Mouse (Mus musculus): ENCODE results near the gene Barhl2.

Gene Barhl2

DNA sequence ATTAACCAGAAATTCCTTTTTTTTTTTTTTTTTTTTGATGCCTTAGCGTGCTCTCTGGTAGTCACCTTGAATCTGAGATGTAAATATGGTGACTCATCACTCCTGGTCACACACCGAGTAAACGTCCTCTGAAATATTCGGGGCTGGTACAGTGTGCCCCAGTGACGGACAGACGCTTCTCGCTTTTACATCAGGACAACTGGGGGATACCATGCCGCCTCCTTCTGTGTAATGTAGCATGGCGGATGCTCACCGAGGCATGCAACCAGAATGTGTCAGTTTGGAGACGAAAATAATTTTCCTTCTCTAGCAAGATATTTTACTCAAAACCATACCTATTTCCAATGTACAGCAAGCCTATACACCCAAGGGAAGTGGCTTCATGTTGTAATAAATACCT, 37.6 kb downstream of the Barhl2 start:
- in situ Hi-C loops (cut with MboI, MseI) = no loop called here

- in situ Hi-C loops (cut with MboI, MseI) = no loop called here
These were observed 40.8 kb downstream of the Barhl2 start for GRCm38 (mm10) chr5:106417210-106417609.

DNA sequence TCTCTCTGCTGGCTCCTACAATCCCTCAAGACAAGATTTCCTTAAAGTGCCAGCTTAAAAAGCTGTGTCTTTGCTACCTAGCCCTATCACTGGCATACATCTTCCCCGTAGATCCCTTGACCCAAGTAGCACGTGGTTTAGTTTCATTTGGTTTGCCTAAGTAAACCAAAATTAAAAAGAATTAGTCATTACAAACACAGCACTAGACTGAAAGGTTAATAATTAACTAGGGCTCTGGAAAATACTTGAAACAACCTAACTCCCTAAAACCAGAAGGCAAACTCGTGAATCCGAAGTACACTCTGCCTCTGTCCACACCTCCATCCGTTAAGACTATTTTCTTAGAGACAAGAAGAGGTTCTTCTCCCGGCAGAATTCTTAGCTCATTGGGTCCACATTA, 41.4 kb downstream of the Barhl2 start:
- in situ Hi-C loops (cut with MboI, MseI) = no loop called here

GRCm38 (mm10) chr5:106415734-106416133, 42.2 kb downstream of the Barhl2 start:
- in situ Hi-C loops (cut with MboI, MseI) = no loop called here

DNA sequence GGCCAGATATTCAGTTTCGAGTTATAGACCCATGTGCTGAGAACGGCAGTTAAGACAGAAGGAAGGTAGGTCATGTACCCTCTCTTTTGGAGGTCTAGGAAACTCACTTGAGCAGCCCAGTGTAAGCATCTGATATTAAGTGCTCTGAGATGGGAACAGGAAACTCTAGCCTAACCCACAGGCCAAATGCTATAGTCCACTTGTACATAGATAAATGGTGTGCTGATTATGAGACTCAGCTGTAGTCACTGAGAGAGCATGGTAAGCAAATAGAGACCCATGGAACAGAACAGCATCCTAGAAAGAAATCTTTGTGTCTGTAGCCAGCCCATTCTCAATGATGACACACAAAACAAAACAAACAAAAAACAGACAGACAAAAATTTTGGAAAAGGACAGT, 55.2 kb downstream of the Barhl2 start:
- in situ Hi-C loops (cut with MboI, MseI) = no loop called here

All from T-helper 17 cell (primary cell).